Mouse (Mus musculus) neural tube, embryonic 11.5 days (tissue): ENCODE measurements at regions not wholly inside any gene's neighbourhood (a gene's known extent, or its start where the extent isn't known, plus 50 kb on each side); places are given as distances from the start of the nearest gene placed in this dataset.
"Not testable (repeated sequence)": the region's sequence is repeated elsewhere in the genome, so short reads cannot be mapped to it uniquely, and the experiment has no call there.

ENCODE experiments used
- ATAC-seq: fragments of 200-750 bp; cut with Nextera tagmentation; 2 replicates; pipeline ENCODE4 v1.8.0; 2017; ENCODE audit warnings: moderate number of reproducible peaks, mild to moderate bottlenecking, moderate TSS enrichment, moderate library complexity; ENCODE audit not compliant: insufficient read depth, low FRiP score, low TSS enrichment
- DNase-seq: peaks from one replicate; pipeline ENCODE4 v3.0.0-alpha.2; 2015; ENCODE audit warnings: low spot score
- H3K27ac ChIP-seq: fragments of 300-500 bp; sonication (generic); 2 replicates; pipeline ENCODE4 v1.5.1; 2014; ENCODE audit warnings: low read depth, mild to moderate bottlenecking, low read length
- H3K27me3 ChIP-seq: fragments of 300-500 bp; sonication (generic); 2 replicates; pipeline ENCODE4 v1.6.1; 2014; ENCODE audit warnings: mild to moderate bottlenecking, low read length, mixed read lengths; ENCODE audit not compliant: control insufficient read depth, insufficient read depth
- H3K36me3 ChIP-seq: fragments of 300-500 bp; sonication (generic); 2 replicates; pipeline ENCODE4 v1.6.1; 2014; ENCODE audit warnings: mild to moderate bottlenecking, low read length, moderate library complexity, mixed read lengths; ENCODE audit not compliant: control insufficient read depth, insufficient read depth
- H3K4me1 ChIP-seq: fragments of 300-500 bp; sonication (generic); 2 replicates; pipeline ENCODE4 v1.6.1; 2014; ENCODE audit warnings: low read length, mixed read lengths; ENCODE audit not compliant: control insufficient read depth, insufficient read depth
- H3K4me2 ChIP-seq: fragments of 300-500 bp; sonication (generic); 2 replicates; pipeline ENCODE4 v1.6.1; 2014; ENCODE audit warnings: low read depth, mild to moderate bottlenecking, moderate library complexity
- H3K4me3 ChIP-seq: fragments of 300-500 bp; sonication (generic); 2 replicates; pipeline ENCODE4 v1.5.1; 2014; ENCODE audit warnings: low read depth, low read length
- H3K9ac ChIP-seq: fragments of 300-500 bp; sonication (generic); 2 replicates; pipeline ENCODE4 v1.6.1; 2014; ENCODE audit warnings: mild to moderate bottlenecking, low read length
- H3K9me3 ChIP-seq: fragments of 300-500 bp; sonication (generic); 2 replicates; pipeline ENCODE4 v1.6.1; 2016; ENCODE audit warnings: low read length; ENCODE audit not compliant: control insufficient read depth
- WGBS: fragments of 180-500 bp; shearing (Covaris S2); extraction: QIAGEN DNeasy Blood & Tissue Kit; methylation state at CpG from one replicate; pipeline ENCODE4 v1.1.7; 2014; 5-methylcytosine and 5-hydroxymethylcytosine counted together

DNA sequence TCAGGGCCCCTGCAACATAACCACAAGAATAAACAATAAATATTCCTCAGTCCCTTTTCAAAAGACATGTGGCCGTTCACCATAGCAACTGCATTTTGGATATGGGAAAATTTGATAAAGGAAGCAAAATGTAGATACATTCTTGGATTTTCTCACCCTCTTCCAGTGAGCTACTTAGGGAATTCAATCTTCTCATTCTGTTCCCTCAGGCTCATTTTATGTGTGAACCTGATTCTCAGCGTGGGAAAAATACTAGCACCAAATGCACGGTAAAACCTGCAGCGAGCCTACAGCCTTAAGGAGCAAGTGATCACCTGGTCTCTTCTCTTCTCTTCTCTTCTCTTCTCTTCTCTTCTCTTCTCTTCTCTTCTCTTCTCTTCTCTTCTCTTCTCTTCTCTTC, 322.5 kb upstream of the Cwc22 start:
- H3K27ac ChIP-seq = no peak overlapping the region
- 93% methylated on average over 4 of the region's 4 CpGs for WGBS
- no peak overlapping the region for H3K4me2 ChIP-seq
- DNase-seq (no peak), ATAC-seq (no peak)
- H3K9ac ChIP-seq = no peak overlapping the region
- H3K4me1 ChIP-seq = no peaks in the 10 kb centered on the region
- H3K36me3 ChIP-seq = no peaks in the 10 kb centered on the region
- H3K27me3 ChIP-seq = no peaks in the 10 kb centered on the region
- H3K9me3 ChIP-seq = no peaks in the 10 kb centered on the region
- H3K4me3 ChIP-seq = no peak overlapping the region

DNA sequence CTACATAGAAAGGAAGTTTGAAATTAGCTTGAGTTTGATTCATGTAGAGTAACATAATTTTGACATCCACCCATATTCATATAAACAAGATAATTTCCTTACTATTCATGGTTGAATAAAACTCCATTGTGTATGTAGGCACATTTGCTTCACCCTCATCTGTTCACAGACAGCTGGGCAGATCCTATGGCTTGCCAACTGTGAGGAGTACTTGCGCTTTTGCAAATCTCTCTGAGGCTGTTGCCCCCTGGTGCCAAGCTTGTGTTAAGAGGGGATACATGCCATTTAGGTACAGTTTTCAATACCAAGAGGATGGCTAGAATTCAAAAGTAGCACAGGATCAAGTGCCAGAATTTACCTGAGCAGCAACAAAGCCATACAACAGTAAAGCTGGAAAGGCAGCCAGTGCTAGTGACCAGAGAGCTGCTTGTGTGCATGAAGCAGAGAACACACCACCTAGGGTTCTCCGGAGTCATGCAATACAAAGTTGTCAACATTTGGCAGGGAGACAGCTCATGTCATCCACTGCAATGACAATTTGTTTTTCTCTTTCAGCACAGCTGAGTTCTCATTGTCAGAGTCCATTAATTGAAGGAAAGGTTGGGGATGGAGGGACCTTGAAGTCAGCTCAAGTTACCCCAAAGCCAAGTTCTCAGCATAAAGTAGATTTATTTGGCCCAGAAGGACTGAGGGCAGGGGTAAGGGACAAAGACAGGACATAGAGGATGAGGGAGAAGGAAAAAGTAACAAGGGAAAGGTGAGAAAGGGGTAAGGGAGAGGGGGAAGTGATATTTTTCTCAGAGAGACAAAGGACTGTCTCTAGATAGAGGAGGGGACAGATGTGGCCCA, 321.6 kb upstream of the Cwc22 start:
- Histone ChIP-seq H3K27ac (no peak overlapping the region), H3K4me1 (no peaks in the 10 kb centered on the region), H3K4me2 (no peak overlapping the region), H3K27me3 (no peaks in the 10 kb centered on the region), H3K36me3 (no peaks in the 10 kb centered on the region), H3K4me3 (no peak overlapping the region), H3K9ac (no peak overlapping the region), H3K9me3 (no peaks in the 10 kb centered on the region)
- DNase-seq = no peak
- WGBS = 94% methylated on average over 2 of the region's 2 CpGs
- no peak for ATAC-seq

DNA sequence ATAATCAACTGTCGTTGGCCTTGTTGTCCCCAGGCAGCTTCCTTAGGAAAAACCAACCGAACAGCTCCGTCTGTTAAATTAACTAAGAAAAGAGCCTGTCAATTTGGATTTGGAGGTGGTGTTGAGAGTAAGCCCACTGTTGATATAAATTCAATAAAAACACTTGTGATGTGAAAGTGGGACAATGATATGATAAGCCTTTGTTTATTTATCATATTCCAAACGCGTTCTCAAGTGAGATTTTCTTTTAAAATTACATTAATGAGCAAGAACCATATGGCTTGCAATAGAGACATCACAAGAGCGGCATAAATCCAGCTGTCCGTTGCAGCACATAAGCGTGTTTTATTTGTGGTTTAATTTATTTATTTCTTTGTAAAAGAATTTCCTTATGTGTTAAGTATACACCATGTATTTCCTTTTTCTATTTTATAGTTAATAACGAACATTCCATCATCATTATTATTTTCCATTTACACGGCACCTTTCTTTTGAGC, 307.5 kb upstream of the Cwc22 start:
- 80% methylated on average over 10 of the region's 10 CpGs for WGBS
- Histone ChIP-seq H3K9me3 (no peaks in the 10 kb centered on the region), H3K27me3 (no peaks in the 10 kb centered on the region), H3K4me1 (no peaks in the 10 kb centered on the region), H3K36me3 (no peaks in the 10 kb centered on the region), H3K27ac (no peak overlapping the region), H3K9ac (no peak overlapping the region), H3K4me2 (no peak overlapping the region), H3K4me3 (no peak overlapping the region)
- DNase-seq (no peak), ATAC-seq (no peak)

DNA sequence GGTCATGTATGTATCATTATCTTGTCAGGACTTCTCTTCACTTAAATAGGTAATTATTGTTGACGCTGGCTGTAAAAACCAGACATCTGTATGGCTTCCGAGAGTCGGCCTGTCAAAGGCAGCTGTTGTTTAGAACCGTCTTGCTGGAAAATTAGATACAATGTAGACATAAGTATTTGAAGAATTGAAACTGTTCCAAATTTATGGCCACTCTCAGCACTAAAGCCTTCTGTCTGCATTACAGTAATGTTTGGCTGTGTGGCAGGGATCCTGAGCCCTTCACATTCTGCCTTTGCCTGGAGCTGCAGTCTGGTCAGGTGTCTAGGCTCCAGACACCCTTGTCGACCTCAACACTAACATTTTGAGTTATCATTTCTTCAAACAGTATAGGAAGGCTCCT, 300.2 kb upstream of the Cwc22 start:
- Histone ChIP-seq H3K9me3 (no peaks in the 10 kb centered on the region), H3K27me3 (no peaks in the 10 kb centered on the region), H3K4me2 (no peak overlapping the region), H3K4me3 (no peak overlapping the region), H3K36me3 (no peaks in the 10 kb centered on the region), H3K9ac (no peak overlapping the region), H3K4me1 (no peaks in the 10 kb centered on the region), H3K27ac (no peak overlapping the region)
- 72% methylated on average over 5 of the region's 5 CpGs for WGBS
- no peak for ATAC-seq
- DNase-seq = no peak

DNA sequence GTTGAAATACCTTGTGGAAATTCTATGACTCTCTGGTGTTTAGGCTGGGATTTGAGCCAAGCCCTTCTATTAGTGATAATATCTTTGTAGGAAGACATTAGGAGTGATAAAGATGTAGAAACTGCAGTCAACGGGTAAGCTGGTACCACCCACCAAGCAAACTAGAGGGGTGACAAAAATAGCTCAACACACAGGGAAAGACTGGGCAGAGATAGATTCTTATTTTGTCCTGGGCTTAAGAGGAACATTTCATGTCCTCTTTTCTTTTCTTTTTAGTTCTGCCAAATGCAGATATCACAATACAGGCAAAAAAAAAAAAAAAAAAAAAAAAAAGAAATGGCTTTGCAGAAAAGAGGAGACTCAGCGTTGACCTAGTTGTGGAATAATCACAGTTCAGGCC, 294.1 kb upstream of the Cwc22 start:
- Histone ChIP-seq H3K9me3 (no peaks in the 10 kb centered on the region), H3K27ac (no peak overlapping the region), H3K27me3 (no peaks in the 10 kb centered on the region), H3K4me3 (no peak overlapping the region), H3K36me3 (no peaks in the 10 kb centered on the region), H3K9ac (no peak overlapping the region), H3K4me2 (no peak overlapping the region), H3K4me1 (no peaks in the 10 kb centered on the region)
- WGBS = 77% methylated on average over 2 of the region's 2 CpGs
- no peak for DNase-seq
- no peak for ATAC-seq

DNA sequence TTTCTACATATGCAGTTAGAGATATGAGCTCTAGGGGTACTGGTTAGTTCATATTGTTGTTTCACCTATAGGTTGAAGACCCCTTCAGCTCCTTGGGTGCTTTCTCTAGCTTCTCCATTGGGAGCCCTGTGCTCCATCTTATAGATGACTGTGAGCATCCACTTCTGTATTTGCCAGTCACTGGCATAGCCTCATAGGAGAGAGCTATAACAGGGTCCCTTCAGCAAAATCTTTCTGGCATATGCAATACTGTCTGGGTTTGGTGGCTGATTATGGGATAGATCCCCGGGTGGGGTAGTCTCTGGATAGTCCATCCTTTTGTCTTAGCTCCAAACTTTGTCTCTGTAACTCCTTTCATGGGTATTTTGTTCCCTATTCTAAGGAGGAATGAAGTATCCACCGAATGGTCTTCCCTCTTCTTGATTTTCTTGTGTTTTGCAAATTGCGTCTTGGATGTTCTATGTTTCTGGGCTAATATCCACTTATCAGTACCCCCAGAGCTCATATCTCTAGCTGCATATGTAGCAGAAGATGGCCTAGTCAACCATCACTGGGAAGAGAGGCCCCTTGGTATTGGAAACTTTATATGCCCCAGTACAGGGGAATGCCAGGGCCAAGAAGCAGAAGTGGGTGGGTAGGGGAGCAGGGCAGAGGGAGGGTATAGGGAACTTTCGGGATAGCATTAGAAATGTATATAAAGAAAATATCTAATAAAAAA, 279.4 kb upstream of the Cwc22 start:
- ATAC-seq, H3K27me3 ChIP-seq, H3K4me2 ChIP-seq, DNase-seq, H3K9ac ChIP-seq, H3K27ac ChIP-seq, H3K9me3 ChIP-seq, H3K36me3 ChIP-seq, H3K4me1 ChIP-seq, H3K4me3 ChIP-seq: not testable (repeated sequence)
- 86% methylated on average over 4 of the region's 4 CpGs for WGBS

DNA sequence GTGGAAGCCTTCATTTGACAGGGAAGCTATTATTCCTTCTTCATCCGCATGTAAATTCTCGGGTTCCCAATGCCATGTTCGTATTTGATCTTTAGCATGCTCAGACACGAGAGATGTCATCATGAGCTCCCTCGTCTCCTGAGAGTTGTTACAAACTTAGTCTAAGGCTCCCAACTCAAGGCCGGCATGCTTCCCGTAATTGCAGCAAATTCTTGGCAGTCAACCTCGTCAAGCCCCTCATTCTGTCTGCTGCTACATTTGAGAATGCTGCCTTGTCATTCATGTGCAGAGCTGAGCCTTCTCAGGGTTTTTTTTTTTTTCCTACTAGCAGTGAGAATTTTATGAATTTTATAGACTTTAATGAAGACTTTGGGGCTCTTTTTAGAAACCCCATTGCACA, 268.3 kb upstream of the Cwc22 start:
- Histone ChIP-seq H3K9me3 (no peaks in the 10 kb centered on the region), H3K4me3 (no peak overlapping the region), H3K4me1 (no peaks in the 10 kb centered on the region), H3K27me3 (no peaks in the 10 kb centered on the region), H3K9ac (no peak overlapping the region), H3K27ac (no peak overlapping the region), H3K4me2 (no peak overlapping the region), H3K36me3 (no peaks in the 10 kb centered on the region)
- DNase-seq (no peak), ATAC-seq (no peak)
- 77% methylated on average over 8 of the region's 8 CpGs for WGBS

DNA sequence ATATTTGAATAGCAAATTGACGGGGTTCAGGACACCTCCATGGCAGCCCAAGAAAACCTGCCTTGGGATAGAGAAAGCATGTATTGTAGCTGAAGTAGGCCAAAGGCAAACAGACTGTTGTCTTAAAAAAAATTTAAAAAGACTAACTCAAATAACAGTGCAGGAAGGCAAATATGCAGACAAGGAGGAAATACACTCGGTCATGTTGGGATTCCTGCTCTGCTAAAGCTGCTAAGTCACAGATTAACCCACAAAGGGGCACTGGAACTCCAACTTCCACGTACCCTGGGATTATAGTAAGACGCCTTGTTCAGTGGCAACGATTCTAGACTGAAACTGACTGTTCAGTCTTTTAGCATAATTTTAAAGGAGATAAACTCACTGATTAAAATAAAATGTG, 258.9 kb upstream of the Cwc22 start:
- no peak for DNase-seq
- H3K27me3 ChIP-seq = no peaks in the 10 kb centered on the region
- no peaks in the 10 kb centered on the region for H3K4me1 ChIP-seq
- H3K4me3 ChIP-seq = no peak overlapping the region
- no peak overlapping the region for H3K27ac ChIP-seq
- H3K4me2 ChIP-seq = no peak overlapping the region
- no peak for ATAC-seq
- no peaks in the 10 kb centered on the region for H3K36me3 ChIP-seq
- 87% methylated on average over 5 of the region's 5 CpGs for WGBS
- H3K9me3 ChIP-seq = no peaks in the 10 kb centered on the region
- no peak overlapping the region for H3K9ac ChIP-seq

DNA sequence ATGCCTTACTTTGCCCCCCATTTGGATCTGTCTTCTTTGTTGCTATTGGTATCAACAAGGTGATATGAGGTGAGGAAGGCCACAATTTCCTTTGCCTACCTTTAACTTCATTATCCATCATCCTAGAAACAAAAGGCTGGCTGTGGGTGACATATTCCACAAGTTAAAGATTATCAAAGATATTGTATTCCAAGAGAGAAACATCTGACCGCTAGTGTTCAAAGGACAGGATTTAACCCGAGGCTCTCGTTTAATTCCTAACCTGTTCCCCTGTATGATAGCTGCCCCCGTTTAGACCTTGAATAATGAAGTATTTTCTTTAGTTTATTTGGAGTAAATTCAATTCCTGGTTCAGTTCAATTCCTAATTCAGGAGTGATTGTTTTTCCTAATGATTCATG, 249.8 kb upstream of the Cwc22 start:
- no peaks in the 10 kb centered on the region for H3K4me1 ChIP-seq
- no peaks in the 10 kb centered on the region for H3K36me3 ChIP-seq
- 88% methylated on average over 4 of the region's 4 CpGs for WGBS
- no peaks in the 10 kb centered on the region for H3K27me3 ChIP-seq
- H3K9ac ChIP-seq = no peak overlapping the region
- H3K27ac ChIP-seq = no peak overlapping the region
- H3K4me2 ChIP-seq = no peak overlapping the region
- H3K4me3 ChIP-seq = no peak overlapping the region
- ATAC-seq (no peak), DNase-seq (no peak)
- H3K9me3 ChIP-seq = no peaks in the 10 kb centered on the region
